Mouse (Mus musculus) G1E-ER4 (cell line): ENCODE results near the gene Frs2. TPM values are rescaled to one million over a fixed set of nuclear protein-coding genes. Genes with fewer than 3 reads are reported as not detected.

Experiments used
- GATA1 ChIP-seq: IDR thresholded peaks from one replicate; pipeline ENCODE4 v1.8.0; 2012; ENCODE audit warnings: low read length, inconsistent platforms
- polyA plus RNA-seq: library from polyadenylated mRNA; stranded (reverse); fragments of >175 nt; gene quantifications from 2 replicates; pipeline ENCODE4 v1.2.3, GENCODE M21; 2012

Gene Frs2
- polyA plus RNA-seq, 1 experiment, result 20.7 TPM

DNA sequence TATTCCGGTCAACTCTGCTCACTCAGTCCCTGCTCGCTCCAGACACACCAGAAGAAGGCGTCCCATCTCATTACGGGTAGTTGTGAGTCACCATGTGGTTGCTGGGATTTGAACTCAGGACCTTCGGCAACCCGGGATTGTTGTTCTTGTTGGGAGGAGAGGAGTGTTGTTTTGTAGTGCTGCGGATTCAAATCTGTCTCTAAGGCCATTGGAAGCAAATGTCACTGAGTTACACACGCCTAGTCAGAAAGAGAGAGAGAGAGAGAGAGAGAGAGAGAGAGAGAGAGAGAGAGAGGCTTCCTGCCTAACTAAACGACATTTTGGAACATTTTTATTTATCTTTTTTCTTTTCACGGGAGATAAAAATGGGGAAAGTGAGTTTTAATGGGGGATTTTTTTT lies 2.4 kb upstream of the Frs2 start:
- TF ChIP-seq GATA1, result no peak

GRCm38 (mm10) chr10:117149942-117150617 lies 1.7 kb upstream of the Frs2 start:
- no peak for TF ChIP-seq GATA1

- TF ChIP-seq GATA1, result no peak
Observed at GRCm38 (mm10) chr10:117149241-117149640, 907 bp upstream of the Frs2 start.

DNA sequence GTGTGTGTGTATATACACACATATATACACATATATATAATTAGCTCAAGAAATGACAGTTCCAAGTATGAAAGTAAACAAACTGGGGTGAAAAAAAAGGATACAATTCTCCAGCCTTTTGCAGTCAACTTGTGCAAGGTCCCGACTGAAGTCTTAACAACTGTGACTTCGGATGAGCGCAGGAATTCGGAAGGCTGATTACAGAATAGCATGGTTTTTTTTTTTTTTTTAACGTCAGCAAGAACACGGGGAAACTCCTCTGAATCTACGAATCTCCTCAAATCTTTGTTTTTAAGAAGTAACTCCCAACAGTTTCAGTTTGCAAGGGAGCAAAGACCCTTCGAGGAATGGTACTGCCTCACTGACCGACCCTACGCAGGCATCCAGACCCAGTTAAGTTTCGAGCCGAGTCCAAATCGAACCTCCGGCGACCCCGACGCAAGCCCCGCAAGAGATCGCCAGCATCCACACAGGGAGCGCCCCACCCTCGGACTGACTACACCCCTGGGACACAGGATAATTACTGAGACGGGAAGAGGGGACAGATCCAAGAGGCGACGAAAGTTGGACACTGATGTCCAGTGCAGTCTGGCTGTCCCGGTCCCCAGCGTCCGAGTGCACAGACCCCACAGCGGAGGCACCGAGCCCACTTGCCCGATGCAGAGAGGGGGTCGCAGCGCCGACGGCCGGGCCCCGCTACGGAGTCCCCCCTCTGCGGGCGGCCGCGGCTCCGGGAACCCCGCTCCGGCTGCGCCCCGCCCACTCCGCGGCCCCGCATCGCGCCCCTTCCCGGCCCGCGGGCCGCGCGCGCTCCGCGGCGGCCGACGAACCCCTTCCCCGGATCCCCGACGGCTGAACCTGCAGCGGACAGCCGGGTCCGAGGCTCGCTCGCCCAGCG lies 622 bp downstream of the Frs2 start:
- no peak for TF ChIP-seq GATA1

DNA sequence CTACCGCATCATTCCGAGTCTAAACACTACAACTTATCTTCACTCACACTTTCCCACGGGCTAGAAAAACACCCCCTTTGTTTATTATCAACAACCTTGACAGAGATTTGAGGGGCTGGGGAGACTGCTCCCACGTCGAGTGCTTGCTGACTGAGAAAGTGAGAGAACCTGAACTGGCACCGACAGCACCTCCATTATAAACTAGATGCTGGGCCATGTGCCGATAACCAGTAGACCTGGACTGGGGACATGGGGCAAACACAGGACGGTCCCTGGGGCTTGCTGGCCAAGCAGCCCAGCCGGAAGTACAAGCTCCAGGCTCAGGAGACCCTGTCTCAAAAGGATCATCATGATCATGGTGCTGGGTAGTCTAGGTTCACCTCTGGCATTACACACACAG lies 1.9 kb downstream of the Frs2 start:
- no peak for TF ChIP-seq GATA1

DNA sequence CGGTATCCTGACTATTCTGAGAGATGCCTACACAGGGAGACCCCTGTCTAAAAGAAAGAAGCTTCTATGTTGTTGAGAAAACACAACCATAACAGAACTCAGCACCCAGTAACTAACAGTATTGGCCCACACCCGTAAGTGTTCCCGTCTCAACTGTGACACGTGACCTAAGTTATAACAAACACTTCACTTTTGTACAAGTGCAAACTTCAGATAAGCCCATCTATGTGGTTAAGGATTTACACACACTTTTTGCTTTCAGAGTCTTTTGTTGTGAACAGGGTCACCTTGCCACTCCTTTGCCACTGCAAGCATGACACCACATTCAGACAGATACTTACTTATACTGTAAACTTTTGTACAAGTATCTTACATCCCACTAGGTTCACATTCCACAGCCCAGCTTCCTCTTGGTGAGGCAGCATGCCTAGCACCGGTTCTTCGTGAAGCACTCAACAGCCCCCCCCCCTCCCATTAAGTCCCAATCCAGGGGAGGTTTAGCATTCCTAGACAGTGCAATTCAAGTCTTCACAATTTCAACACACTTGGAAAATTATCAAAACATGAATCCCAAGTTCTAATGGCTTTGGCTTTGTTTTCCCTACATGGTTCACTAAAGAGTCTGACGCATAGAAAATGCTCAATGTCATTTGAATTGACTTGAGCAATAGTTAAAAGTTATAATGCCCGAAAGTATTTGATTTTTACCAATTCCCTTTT lies 2.6 kb downstream of the Frs2 start:
- TF ChIP-seq GATA1, result no peak

- TF ChIP-seq GATA1, result no peak
Observed at GRCm38 (mm10) chr10:117144628-117145027, 3.7 kb downstream of the Frs2 start.

- no peak for TF ChIP-seq GATA1
Observed at GRCm38 (mm10) chr10:117144071-117144470, 4.3 kb downstream of the Frs2 start.

- TF ChIP-seq GATA1, result no peak
Observed at GRCm38 (mm10) chr10:117143311-117143710, 5.0 kb downstream of the Frs2 start.

- no peak for TF ChIP-seq GATA1
Observed at GRCm38 (mm10) chr10:117141939-117142552, 6.3 kb downstream of the Frs2 start.

DNA sequence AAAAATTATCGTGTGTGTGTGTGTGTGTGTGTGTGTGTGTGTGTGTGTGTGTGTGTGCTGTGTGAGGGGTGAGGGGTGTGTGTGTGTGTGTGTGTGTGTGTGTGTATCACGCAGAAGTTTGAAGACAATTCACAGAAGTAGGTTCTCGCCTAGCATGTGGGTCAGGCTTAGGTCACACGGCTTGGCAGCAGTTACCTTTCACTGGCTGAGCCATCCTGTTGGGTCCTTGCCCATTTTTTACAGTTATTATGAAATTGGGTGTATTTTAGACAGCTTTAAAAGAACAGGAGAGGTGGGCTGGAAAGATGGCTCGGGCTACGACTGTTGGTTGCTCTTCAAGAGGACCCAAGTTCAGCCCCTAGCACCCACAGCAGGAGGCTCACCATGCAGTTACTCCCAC lies 18.3 kb downstream of the Frs2 start:
- TF ChIP-seq GATA1, result no peak

GRCm38 (mm10) chr10:117128693-117129092 lies 19.6 kb downstream of the Frs2 start:
- TF ChIP-seq GATA1, result peak; percentile 7

DNA sequence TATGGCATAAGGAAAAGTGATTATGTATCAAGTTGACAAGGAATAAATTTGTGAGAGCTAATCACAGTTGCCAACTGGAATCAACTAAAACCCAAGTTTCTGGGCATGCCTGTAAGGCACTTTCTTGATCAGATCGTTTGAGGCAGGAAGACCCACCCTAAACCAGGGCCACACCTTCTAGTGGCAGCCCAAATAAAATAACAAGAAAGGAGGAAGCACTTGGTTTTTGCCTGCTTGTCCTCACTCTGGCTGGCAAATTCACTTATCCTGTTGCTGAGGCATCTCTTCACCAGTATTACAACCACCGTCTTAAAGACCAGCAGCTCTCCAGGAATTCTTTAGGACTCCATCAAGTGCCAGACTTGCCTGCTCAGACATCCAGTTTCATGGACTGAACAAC lies 20.9 kb downstream of the Frs2 start:
- TF ChIP-seq GATA1, result no peak

GRCm38 (mm10) chr10:117126719-117127118 lies 21.6 kb downstream of the Frs2 start:
- TF ChIP-seq GATA1, result no peak

DNA sequence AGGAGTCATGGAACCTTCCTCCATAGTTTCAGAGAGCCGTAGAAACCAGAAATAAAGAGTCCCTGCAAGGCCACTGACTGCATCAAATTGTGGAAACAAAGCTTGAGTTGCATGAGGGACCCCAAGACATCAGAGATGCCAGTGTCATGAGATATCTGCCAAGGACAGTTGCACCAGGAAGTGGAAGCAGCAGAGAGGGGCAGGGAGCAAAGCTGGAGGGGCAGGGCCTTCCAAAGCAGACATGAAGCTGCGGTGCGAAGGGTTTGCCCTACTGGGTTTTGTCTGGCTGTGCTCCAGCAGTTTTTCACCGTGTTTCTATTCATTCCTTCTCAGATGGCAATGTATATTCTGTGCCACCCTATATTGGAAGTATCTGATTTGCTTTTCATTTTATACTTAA lies 22.1 kb downstream of the Frs2 start:
- TF ChIP-seq GATA1, result no peak

DNA sequence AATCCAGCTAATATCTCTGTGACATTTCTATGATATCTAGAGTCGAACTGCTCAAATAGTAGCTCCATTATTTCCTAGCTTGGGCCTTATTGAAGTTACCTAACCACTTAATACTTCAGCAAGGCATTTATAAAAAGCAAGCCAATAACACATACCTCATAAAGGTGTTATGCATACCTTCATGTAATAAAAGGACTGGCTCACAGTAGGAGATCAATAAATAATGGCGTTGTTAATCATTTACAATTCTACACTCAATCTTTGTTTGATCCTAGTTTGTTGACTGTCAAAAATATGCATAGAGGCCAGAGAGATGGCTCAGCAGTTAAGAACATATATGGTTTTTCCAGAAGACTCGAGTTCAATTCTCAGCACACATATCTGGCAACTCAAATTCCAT lies 26.9 kb downstream of the Frs2 start:
- TF ChIP-seq GATA1, result no peak
